Mouse (Mus musculus) midbrain, embryonic 12.5 days (tissue): ENCODE measurements around the gene Irf9. TPM values are rescaled to one million over a fixed set of nuclear protein-coding genes. Genes with fewer than 3 reads are reported as not detected.

ENCODE experiments used
- ATAC-seq: fragments of 200-750 bp; cut with Nextera tagmentation; 2 replicates; pipeline ENCODE4 v1.8.0; 2017; ENCODE audit warnings: low read depth, moderate TSS enrichment, moderate library complexity; ENCODE audit not compliant: low FRiP score
- H3K27ac ChIP-seq: fragments of 300-500 bp; sonication (generic); replicated peaks from 2 replicates; pipeline ENCODE4 v1.5.1; 2016; ENCODE audit warnings: mild to moderate bottlenecking
- H3K27me3 ChIP-seq: fragments of 300-500 bp; sonication (generic); 2 replicates; pipeline ENCODE4 v1.6.1; 2016; ENCODE audit warnings: mild to moderate bottlenecking
- H3K36me3 ChIP-seq: fragments of 300-500 bp; sonication (generic); 2 replicates; pipeline ENCODE4 v1.6.1; 2016
- H3K4me1 ChIP-seq: fragments of 300-500 bp; sonication (generic); 2 replicates; pipeline ENCODE4 v1.6.1; 2016
- H3K4me2 ChIP-seq: fragments of 300-500 bp; sonication (generic); replicated peaks from 2 replicates; pipeline ENCODE4 v1.6.1; 2016; ENCODE audit warnings: mild to moderate bottlenecking, moderate library complexity
- H3K4me3 ChIP-seq: fragments of 300-500 bp; sonication (generic); 2 replicates; pipeline ENCODE4 v1.5.1; 2016; ENCODE audit warnings: mild to moderate bottlenecking
- H3K9ac ChIP-seq: fragments of 300-500 bp; sonication (generic); replicated peaks from 2 replicates; pipeline ENCODE4 v1.6.1; 2016; ENCODE audit warnings: mild to moderate bottlenecking, moderate library complexity
- H3K9me3 ChIP-seq: fragments of 300-500 bp; sonication (generic); 2 replicates; pipeline ENCODE4 v1.6.1; 2016; ENCODE audit warnings: mild to moderate bottlenecking
- WGBS: fragments of 180-500 bp; shearing (Covaris S2); methylation state at CpG from one replicate; pipeline ENCODE4 v1.1.7; 2016; 5-methylcytosine and 5-hydroxymethylcytosine counted together
- polyA plus RNA-seq: library from polyadenylated mRNA; unstranded; fragments of >200 nt; fragmentation: Nextera tagmentation; extraction: Ambion mirVana; gene quantifications from 2 replicates; pipeline ENCODE4 v1.2.1, GENCODE M21; 2016

Irf9 gene
- polyA plus RNA-seq, 1 experiment from 2014 or later, result 11.5 TPM

DNA sequence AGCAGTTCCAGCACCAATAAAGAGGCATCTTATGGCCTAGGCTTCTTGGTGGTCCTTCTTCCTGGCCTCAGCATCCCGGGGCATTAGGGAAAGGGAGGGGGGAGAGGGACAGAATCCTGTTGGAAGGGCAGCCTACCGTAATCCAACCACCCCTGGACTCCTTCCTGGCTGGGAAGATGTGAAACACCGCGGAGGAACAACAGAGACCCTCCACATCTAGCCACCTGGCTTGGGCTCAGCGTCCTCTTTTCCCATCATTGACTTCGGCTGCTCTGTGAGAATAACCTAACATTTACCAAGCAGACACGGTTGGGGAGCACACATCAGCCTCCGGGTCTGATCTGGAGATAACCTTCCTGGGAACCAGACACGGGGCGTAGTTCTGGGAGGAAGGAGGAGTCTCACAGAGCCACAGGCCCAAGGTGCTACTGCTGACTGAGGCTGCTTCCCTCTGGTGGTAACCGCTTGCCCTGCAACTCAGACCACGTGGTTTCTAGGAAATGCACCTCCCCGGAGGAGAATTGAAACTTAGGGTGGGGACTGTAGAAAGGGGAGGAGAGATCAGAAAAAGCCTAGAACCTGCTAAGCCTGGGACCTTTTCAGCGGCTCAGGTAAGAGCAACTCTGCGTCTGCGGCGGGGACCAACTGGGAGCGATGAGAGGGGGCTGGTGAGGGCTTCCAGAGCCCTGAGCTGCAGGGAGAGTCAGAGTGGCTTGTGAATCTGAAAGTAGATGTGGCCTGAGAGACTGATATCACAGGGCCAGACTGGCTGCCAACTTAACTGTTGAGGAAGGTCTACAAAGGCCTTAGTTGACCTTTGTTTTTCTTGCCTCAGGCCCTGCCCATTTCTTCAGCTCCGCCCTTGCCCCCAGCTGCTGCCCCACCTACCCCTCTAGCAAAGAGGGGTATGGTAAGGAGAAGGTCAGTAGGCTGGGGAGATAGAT is 534 bp downstream of the Irf9 start:
- peak overlapping the region; percentile 12; the same call in 1 of the 2 replicates for H3K4me3 ChIP-seq
- H3K4me2 ChIP-seq, result peak overlapping the region; percentile 34
- peaks cover 10% of the 10 kb centered on the region; the same call in 1 of the 2 replicates for H3K4me1 ChIP-seq
- no peaks in the 10 kb centered on the region for H3K27me3 ChIP-seq
- 27% methylated on average over 19 of the region's 19 CpGs for WGBS
- no peak overlapping the region for H3K27ac ChIP-seq
- H3K9ac ChIP-seq, result peak overlapping the region; percentile 39; the same call in 1 of the 2 replicates
- peaks cover 82% of the 10 kb centered on the region for H3K36me3 ChIP-seq
- peak; percentile 79 for ATAC-seq
- no peaks in the 10 kb centered on the region for H3K9me3 ChIP-seq

DNA sequence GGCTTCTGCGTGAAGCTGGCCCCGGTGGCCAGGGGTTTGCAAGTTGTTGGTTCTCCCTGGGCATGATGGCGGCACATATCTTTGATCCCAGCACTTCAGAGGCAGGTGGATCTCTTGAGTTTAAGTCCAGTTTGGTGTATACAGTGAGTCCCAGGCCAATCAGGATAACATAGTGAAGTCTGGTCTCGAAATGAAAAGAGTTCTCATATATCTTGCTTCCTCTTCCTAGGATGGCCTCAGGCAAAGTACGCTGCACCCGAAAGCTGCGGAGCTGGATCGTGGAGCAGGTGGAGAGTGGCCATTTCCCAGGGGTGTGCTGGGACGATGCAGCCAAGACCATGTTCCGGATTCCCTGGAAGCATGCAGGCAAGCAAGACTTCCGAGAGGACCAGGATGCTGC is 1.5 kb downstream of the Irf9 start:
- Histone ChIP-seq H3K4me1 (peaks cover 10% of the 10 kb centered on the region; the same call in 1 of the 2 replicates), H3K9ac (no peak overlapping the region), H3K27ac (no peak overlapping the region), H3K4me3 (no peak overlapping the region), H3K27me3 (no peaks in the 10 kb centered on the region), H3K9me3 (no peaks in the 10 kb centered on the region), H3K36me3 (peaks cover 79% of the 10 kb centered on the region), H3K4me2 (no peak overlapping the region)
- ATAC-seq, result no peak
- WGBS, result 93% methylated on average over 11 of the region's 11 CpGs

DNA sequence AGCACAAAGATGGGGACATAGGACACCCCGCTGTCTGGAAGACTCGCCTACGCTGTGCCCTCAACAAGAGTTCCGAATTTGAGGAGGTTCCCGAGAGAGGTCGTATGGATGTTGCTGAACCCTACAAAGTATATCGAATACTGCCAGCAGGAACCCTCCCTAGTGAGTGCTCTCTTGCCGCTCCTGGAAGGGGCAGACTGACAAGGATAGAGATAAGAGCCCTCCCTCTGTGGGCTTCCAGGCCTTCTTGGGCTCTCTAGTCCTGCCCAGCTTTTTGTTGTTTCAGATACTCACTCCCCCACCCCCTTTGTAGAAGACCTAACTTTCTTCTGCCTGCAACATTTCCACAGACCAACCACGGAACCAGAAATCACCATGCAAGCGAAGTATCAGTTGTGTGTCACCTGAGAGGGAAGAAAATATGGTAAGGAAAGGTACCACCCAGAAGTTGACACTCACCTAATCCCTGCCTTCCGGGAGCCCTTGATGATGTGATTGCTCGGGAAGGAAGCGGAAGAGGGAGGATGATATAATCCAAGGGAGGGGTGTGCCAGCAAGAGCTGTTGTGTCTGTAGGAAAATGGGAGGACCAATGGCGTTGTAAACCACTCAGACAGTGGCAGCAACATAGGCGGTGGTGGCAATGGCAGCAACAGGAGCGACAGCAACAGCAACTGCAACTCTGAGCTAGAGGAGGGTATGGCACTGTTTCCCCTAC is 2.5 kb downstream of the Irf9 start:
- H3K27ac ChIP-seq, result no peak overlapping the region
- H3K9ac ChIP-seq, result no peak overlapping the region
- H3K9me3 ChIP-seq, result no peaks in the 10 kb centered on the region
- H3K27me3 ChIP-seq, result no peaks in the 10 kb centered on the region
- H3K4me3 ChIP-seq, result no peak overlapping the region
- 95% methylated on average over 16 of the region's 16 CpGs for WGBS
- no peak overlapping the region for H3K4me2 ChIP-seq
- no peak for ATAC-seq
- peaks cover 10% of the 10 kb centered on the region; the same call in 1 of the 2 replicates for H3K4me1 ChIP-seq
- H3K36me3 ChIP-seq, result peaks cover 68% of the 10 kb centered on the region

DNA sequence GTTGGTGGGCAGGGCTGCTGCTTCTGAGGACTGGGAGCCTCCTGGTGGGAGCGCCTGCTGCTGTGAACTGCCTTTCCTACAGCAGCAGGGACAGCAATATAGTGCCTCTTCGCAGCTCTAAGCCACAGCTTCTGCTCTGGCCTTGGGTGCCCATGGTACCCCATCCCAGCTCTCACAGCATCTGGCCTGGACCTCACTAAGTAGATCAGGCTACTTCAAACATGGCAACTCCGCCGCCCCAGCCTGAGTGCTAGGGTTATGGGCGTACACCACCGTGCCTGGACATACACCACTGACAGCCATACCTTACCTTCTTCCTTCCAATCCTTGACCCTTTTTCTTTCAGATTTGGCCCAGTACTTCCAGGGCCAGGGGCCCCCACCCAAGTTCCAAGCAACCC is 5.0 kb downstream of the Irf9 start:
- Histone ChIP-seq H3K27ac (no peak overlapping the region), H3K9me3 (no peaks in the 10 kb centered on the region), H3K36me3 (peaks cover 44% of the 10 kb centered on the region), H3K9ac (no peak overlapping the region), H3K4me2 (no peak overlapping the region), H3K27me3 (no peaks in the 10 kb centered on the region), H3K4me3 (no peak overlapping the region), H3K4me1 (peaks cover 10% of the 10 kb centered on the region; the same call in 1 of the 2 replicates)
- no peak for ATAC-seq
- 97% methylated on average over 6 of the region's 6 CpGs for WGBS

DNA sequence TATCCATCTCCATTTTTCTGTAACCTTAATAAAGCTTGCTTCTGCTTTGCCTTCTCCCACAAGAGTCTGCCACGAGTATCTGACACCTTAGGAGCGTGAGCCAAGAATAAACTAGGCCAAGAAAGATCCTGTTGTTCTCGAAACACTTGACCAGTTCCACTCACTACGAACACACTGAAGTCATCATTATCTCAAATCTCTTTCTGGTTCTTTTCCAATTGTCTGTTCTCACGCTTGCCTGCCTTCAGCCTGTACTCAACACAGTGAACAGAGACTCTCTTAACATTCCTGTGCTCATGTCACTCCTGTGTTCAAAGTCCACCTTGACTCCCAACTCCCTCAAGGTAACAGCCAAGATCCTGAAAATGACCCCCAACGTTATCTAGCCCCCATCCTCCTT is 10.0 kb downstream of the Irf9 start:
- H3K27ac ChIP-seq, result no peak overlapping the region
- ATAC-seq, result no peak

DNA sequence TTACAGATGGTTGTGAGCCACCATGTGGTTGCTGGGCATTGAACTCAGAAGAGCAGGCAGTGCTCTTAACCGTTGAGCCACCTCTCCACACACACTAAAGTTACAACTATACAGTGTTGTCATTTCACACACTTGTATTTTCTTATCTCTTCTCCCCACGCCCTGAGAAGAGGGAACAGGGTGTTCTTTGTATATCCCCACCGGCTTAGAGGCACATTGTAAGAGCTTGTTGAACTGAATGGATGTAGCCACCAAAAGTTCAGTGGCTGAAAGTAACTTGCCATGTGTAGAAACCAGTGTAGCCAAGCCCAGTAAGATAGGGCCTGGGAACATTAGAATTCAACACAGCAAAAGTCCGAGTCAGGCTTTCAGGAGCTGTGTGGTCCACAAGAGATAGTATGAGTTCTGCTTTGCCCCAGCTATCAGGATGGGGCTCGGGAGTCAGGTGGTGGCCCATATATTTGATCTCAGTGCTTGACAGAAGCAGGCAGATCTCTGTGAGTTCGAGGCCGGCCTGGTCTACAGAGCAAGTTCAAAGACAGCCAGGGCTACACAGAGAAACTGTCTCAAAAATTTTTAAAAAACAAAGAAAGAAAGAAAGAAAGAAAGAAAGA is 11.3 kb downstream of the Irf9 start:
- no peak for ATAC-seq
- WGBS, result 87% methylated on average over 7 of the region's 7 CpGs
- peaks cover 9% of the 10 kb centered on the region for H3K27me3 ChIP-seq
- no peak overlapping the region for H3K4me3 ChIP-seq
- no peaks in the 10 kb centered on the region for H3K36me3 ChIP-seq
- H3K9ac ChIP-seq, result no peak overlapping the region
- H3K4me2 ChIP-seq, result no peak overlapping the region
- H3K4me1 ChIP-seq, result 0 out of 2 replicates have a peak, but pooled peaks cover 9% of the 10 kb centered on the region
- no peaks in the 10 kb centered on the region for H3K9me3 ChIP-seq
- no peak overlapping the region for H3K27ac ChIP-seq

More for the DNA sequence above, 10.0 kb downstream of the Irf9 start:
- Histone ChIP-seq H3K36me3 (peaks cover 12% of the 10 kb centered on the region), H3K9me3 (no peaks in the 10 kb centered on the region), H3K4me2 (no peak overlapping the region), H3K4me3 (no peak overlapping the region), H3K27me3 (peaks cover 6% of the 10 kb centered on the region), H3K4me1 (0 out of 2 replicates have a peak, but pooled peaks cover 5% of the 10 kb centered on the region), H3K9ac (no peak overlapping the region)
- 78% methylated on average over 6 of the region's 6 CpGs for WGBS

DNA sequence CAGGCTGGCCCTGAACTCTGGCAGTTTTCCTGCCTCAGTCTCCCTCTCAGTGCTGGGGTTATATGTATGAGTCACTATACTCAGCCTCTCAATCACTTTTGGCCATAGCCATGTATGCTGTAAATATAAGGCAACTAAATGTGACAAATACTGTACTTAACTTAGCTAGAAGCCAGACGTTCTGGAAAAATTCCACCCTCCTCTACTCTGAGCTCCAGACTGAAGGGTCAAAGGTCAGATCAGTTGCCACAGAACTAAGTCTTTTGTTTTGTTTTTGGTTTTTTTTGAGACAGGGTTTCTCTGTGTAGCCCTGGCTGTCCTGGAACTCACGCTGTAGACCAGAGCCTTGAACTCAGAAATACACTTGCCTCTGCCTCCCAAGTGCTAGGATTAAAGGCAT is 12.5 kb downstream of the Irf9 start:
- 0 out of 2 replicates have a peak, but pooled peaks cover 9% of the 10 kb centered on the region for H3K4me1 ChIP-seq
- no peak overlapping the region for H3K27ac ChIP-seq
- no peaks in the 10 kb centered on the region for H3K36me3 ChIP-seq
- H3K4me3 ChIP-seq, result no peak overlapping the region
- H3K9ac ChIP-seq, result no peak overlapping the region
- 52% methylated on average over 2 of the region's 2 CpGs for WGBS
- no peak for ATAC-seq
- peaks cover 9% of the 10 kb centered on the region for H3K27me3 ChIP-seq
- no peaks in the 10 kb centered on the region for H3K9me3 ChIP-seq
- no peak overlapping the region for H3K4me2 ChIP-seq

DNA sequence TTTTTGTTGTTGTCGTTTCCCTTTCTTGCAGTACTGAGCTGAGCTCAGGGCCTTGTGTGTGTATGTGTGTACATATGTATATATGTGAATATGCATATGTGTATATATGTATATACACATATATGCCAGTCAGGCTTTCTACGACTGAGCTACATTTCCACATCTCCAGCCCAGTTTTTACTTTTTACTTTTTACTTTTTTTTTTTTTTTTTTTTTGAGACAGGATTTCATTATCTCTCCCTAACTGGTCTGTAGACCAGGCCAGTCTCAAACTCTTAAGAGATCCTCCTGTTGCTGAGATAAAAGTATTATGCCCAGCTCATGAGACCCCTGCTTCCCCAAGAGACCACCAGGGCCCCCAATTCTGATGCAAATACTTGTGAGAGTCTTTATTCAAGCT is 13.5 kb downstream of the Irf9 start:
- 0 out of 2 replicates have a peak, but pooled peaks cover 9% of the 10 kb centered on the region for H3K4me1 ChIP-seq
- 63% methylated on average over 2 of the region's 2 CpGs for WGBS

DNA sequence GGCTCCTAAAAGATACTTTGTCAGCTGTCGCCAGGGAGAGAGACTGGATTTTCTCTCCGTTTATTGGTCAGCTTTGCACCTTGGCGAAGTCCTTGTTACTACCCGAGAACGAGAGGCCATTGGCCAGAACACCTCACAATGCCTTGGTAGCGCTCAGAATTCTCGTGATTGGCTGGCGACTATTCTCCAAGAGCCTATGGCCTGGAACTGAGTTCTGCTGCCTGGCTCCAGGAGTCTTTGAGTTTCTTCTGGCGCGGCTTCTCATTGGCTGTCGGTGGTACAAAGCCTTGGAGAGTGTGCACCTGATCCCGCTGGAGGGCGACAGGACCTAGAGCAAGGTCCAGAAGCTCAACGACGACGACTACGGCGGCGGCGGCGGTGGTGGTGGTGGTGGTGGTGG is 14.5 kb downstream of the Irf9 start, which contains the start of gene Rec8:
Gene Rec8 (plus strand): TSS at position 216 of the 400 bp plus-strand sequence.
- Histone ChIP-seq H3K9ac (no peak within 1 kb of the TSS), H3K36me3 (no peaks in the 10 kb centered on the region), H3K27ac (no peak within 1 kb of the TSS), H3K9me3 (no peaks in the 10 kb centered on the region), H3K4me2 (peak within 1 kb of the TSS; percentile 30), H3K4me1 (0 out of 2 replicates have a peak, but pooled peaks cover 9% of the 10 kb centered on the region), H3K4me3 (peak within 1 kb of the TSS; percentile 19), H3K27me3 (peaks cover 9% of the 10 kb centered on the region)
- ATAC-seq, result peak; percentile 54; the same call in 1 of the 2 replicates
- 25% methylated on average over 21 of the region's 21 CpGs for WGBS

More for the DNA sequence above, 13.5 kb downstream of the Irf9 start:
- Histone ChIP-seq H3K36me3 (no peaks in the 10 kb centered on the region), H3K4me2 (no peak overlapping the region), H3K4me3 (no peak overlapping the region), H3K9ac (no peak overlapping the region), H3K9me3 (no peaks in the 10 kb centered on the region), H3K27ac (no peak overlapping the region), H3K27me3 (peaks cover 9% of the 10 kb centered on the region)
- no peak for ATAC-seq

DNA sequence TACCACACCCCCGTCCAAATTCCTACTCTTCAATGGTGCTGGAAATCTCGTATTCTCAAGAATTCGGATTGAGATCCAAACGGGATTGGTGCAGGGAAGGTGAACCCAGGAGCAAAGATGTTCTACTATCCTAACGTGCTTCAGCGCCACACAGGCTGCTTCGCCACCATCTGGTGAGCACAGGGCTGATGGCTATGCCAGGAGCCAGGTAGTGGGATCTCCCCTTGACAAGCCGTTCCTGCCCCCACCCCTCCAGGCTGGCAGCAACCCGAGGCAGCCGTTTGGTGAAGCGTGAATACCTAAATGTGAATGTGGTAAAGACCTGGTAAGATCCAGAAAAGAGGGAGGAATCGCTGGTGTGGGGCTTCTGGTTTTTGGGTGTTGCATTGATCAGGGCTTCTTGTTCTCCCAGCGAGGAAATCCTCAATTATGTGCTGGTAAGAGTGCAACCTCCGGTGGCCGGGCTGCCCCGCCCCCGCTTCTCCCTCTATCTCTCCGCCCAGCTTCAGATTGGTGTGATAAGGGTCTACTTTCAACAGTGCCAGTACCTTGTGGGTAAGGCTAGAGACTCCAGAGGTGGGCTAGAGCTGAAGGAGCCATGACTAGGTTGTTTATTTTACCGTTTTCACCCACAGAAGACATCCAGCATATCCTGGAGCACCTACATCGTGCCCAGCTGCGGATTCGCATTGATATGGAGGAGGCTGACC is 15.3 kb downstream of the Irf9 start:
- 0 out of 2 replicates have a peak, but pooled peaks cover 1% of the 10 kb centered on the region for H3K36me3 ChIP-seq
- peaks cover 9% of the 10 kb centered on the region for H3K27me3 ChIP-seq
- no peak overlapping the region for H3K9ac ChIP-seq
- H3K4me2 ChIP-seq, result peak overlapping the region; percentile 30
- H3K4me3 ChIP-seq, result peak overlapping the region; percentile 19
- no peak overlapping the region for H3K27ac ChIP-seq
- no peaks in the 10 kb centered on the region for H3K9me3 ChIP-seq
- 53% methylated on average over 22 of the region's 22 CpGs for whole genome bisulfite sequencing
- H3K4me1 ChIP-seq, result 0 out of 2 replicates have a peak, but pooled peaks cover 9% of the 10 kb centered on the region
- ATAC-seq, result no peak
